8 mouse cellular contexts compared by ENCODE assay signal in the genomic region with DNA sequence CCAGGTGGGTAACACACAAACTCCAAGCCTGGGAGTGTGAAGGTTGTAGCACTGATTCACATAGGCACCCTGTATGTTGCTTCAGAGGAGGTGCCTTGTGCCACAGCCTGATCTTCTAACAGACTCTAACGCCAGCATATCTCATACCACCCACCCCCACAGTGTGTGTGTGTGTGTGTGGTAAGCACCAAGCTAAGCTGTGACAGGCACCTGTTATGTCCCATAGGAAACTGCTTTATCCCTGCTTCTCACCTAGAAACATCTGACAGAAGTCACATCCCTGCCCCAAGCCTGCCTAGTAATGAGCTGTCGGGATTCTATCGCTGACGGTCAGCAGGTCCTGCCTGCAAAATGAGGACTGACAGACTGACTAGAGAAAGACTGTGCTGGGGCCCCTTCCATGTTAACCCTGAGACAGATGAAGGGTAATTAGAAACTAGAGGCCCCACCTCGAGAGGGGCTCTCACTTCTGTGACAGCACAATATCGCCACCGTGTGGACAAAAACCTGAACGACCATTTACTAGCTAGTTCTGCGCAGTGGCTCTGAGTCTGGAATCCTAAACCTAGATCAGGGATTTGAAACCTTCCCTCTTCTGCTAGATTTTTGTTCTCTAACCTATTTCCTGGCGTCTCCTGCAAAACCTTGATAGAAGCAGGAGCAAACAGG. TPM values are rescaled to one million over a fixed set of nuclear protein-coding genes. Genes with fewer than 3 reads are reported as not detected.
DNase-seq lines count a peak whose midpoint lies in the region; ATAC-seq and TF ChIP-seq lines count a peak whose summit lies in the region.

No protein-coding gene starts in this region.

- H3K36me3 ChIP-seq in heart, adult 2 months (ENCODE audit: control insufficient read depth, insufficient read depth, low read length), result no peaks in the 10 kb centered on the region
- no peaks in the 10 kb centered on the region for H3K36me3 ChIP-seq in limb, embryonic 11.5 days (ENCODE audit: control insufficient read depth, insufficient read depth, low read length)
- H3K36me3 ChIP-seq in neural tube, embryonic 12.5 days, result no peaks in the 10 kb centered on the region

- H3K4me3 ChIP-seq in heart, adult 2 months, result no peak overlapping the region
- no peak overlapping the region for H3K4me3 ChIP-seq in limb, embryonic 11.5 days (ENCODE audit: low read depth, low read length)
- H3K4me3 ChIP-seq in neural tube, embryonic 12.5 days, result no peak overlapping the region

- no peak overlapping the region for H3K27ac ChIP-seq in heart, adult 2 months
- H3K27ac ChIP-seq in limb, embryonic 11.5 days (replicated peaks; ENCODE audit: low read depth, low read length), result no peak overlapping the region
- H3K27ac ChIP-seq in neural tube, embryonic 12.5 days, result no peak overlapping the region

- H3K4me1 ChIP-seq in heart, adult 2 months (ENCODE audit: control insufficient read depth, insufficient read depth, low read length), result no peaks in the 10 kb centered on the region; the same call in 1 of the 2 replicates
- H3K4me1 ChIP-seq in limb, embryonic 11.5 days (ENCODE audit: control insufficient read depth, insufficient read depth, low read length), result no peaks in the 10 kb centered on the region
- H3K4me1 ChIP-seq in neural tube, embryonic 12.5 days, result no peaks in the 10 kb centered on the region; the same call in 1 of the 2 replicates

- H3K4me2 ChIP-seq in limb, embryonic 11.5 days (ENCODE audit: low read depth, severe bottlenecking), result no peak overlapping the region
- no peak overlapping the region for H3K4me2 ChIP-seq in neural tube, embryonic 12.5 days (replicated peaks)

- intact Hi-C loops in heart, adult 2 months (cut with DNase I), result loop anchor here (1.0 to 10.0 kb wide), 2 partner anchors 606 to 641 kb away; no protein-coding TSS in a partner anchor

- H3K9me3 ChIP-seq in limb, embryonic 11.5 days (ENCODE audit: control insufficient read depth, low read length), result no peaks in the 10 kb centered on the region
- no peaks in the 10 kb centered on the region for H3K9me3 ChIP-seq in neural tube, embryonic 12.5 days

- no peak for TF ChIP-seq POLR2A in heart, adult 2 months (IDR thresholded peaks at IDR 0.05; ENCODE audit: insufficient read depth, low read depth, low read length)

- DNase-seq in urinary bladder, postnatal 14 days (ENCODE audit: low spot score), result peak; percentile 71
- no peak for DNase-seq in urinary bladder, postnatal 10 days (ENCODE audit: low spot score)
- peak; percentile 89 for DNase-seq in embryo, embryonic 10 days (ENCODE audit: low spot score)
- peak; percentile 38 to 64 for DNase-seq in heart, adult 2 months
- DNase-seq in kidney, adult 8-10 months, result peak; percentile 23 to 69
- peak; percentile 88 for DNase-seq in limb, embryonic 11.5 days (ENCODE audit: low spot score)
- peak; percentile 38 to 71 for DNase-seq in thymus, postnatal 10 days (ENCODE audit: low spot score in 2 of 2)

- no peak for TF ChIP-seq EP300 in heart, adult 2 months (IDR thresholded peaks at IDR 0.05; ENCODE audit: insufficient read depth, low read depth, low read length)

- 18% methylated on average over 10 of the region's 10 CpGs for WGBS in heart, adult 2 months
- 16% methylated on average over 10 of the region's 10 CpGs for WGBS in limb, embryonic 11.5 days
- 22% methylated on average over 10 of the region's 10 CpGs for WGBS in neural tube, embryonic 12.5 days

- H3K9ac ChIP-seq in heart, adult 2 months (ENCODE audit: low read depth, low read length), result no peak overlapping the region
- H3K9ac ChIP-seq in limb, embryonic 11.5 days (ENCODE audit: low read length), result no peak overlapping the region
- H3K9ac ChIP-seq in neural tube, embryonic 12.5 days, result no peak overlapping the region

- no peaks in the 10 kb centered on the region for H3K27me3 ChIP-seq in heart, adult 2 months (ENCODE audit: control insufficient read depth, insufficient read depth, low read length)
- H3K27me3 ChIP-seq in limb, embryonic 11.5 days (ENCODE audit: control insufficient read depth, insufficient read depth, low read length), result no peaks in the 10 kb centered on the region
- 0 out of 2 replicates have a peak, but pooled peaks cover 4% of the 10 kb centered on the region for H3K27me3 ChIP-seq in neural tube, embryonic 12.5 days (replicated peaks)

- peak; percentile 89 for TF ChIP-seq CTCF in heart, adult 2 months (IDR thresholded peaks at IDR 0.05)

- H3K79me2 ChIP-seq in heart, adult 2 months (replicated peaks; ENCODE audit: control insufficient read depth, insufficient read depth, low read length), result no peaks in the 10 kb centered on the region

- ATAC-seq in limb, embryonic 11.5 days (ENCODE audit: insufficient number of reproducible peaks, low FRiP score, low TSS enrichment, low read depth), result no peak
- peak; percentile 26; the same call in 1 of the 2 replicates for ATAC-seq in neural tube, embryonic 12.5 days (ENCODE audit: low FRiP score, low read depth)

RNA-seq across cellular contexts. Expression of gene St14, which starts 45.4 kb away (rescaled TPM):
- total RNA-seq in heart, adult 2 months (2021), result under 1 TPM; 0.25 to 0.55 TPM
- polyA plus RNA-seq in heart, adult 2 months (2012; rRNA removed), result 0.18 and 1.2 TPM in 2 replicates
- 6.0 and 6.8 TPM in 2 replicates for polyA plus RNA-seq in limb, embryonic 11.5 days (2014; fragmentation: Nextera tagmentation; extraction: Ambion mirVana)
- 1.3 and 1.4 TPM in 2 replicates for polyA plus RNA-seq in neural tube, embryonic 12.5 days (2016; fragmentation: Nextera tagmentation; extraction: Ambion mirVana)

RNA-seq across cellular contexts. Expression of gene Zbtb44, which starts 55.8 kb away (rescaled TPM):
- total RNA-seq in heart, adult 2 months (2021), result 10 to 100 TPM; 30.5 to 30.6 TPM
- polyA plus RNA-seq in heart, adult 2 months (2012; rRNA removed), result 4.8 and 9.1 TPM in 2 replicates
- 5.9 and 6.6 TPM in 2 replicates for polyA plus RNA-seq in limb, embryonic 11.5 days (2014; fragmentation: Nextera tagmentation; extraction: Ambion mirVana)
- polyA plus RNA-seq in neural tube, embryonic 12.5 days (2016; fragmentation: Nextera tagmentation; extraction: Ambion mirVana), result 6.7 and 7.3 TPM in 2 replicates
